Mouse (Mus musculus): Measurements from ENCODE around the gene Scaf8. TPM values are rescaled to one million over a fixed set of nuclear protein-coding genes. Genes with fewer than 3 reads are reported as not detected.
"Not testable (repeated sequence)": the region's sequence is repeated elsewhere in the genome, so short reads cannot be mapped to it uniquely, and the experiment has no call there.

Scaf8 gene
- polyA plus RNA-seq, 1 experiment from 2014 or later, result 27.7 TPM

GRCm38 (mm10) chr17:3104154-3104931 is 10.4 kb upstream of the Scaf8 start:
- Histone ChIP-seq H3K4me3 (ENCODE audit: low read depth, low read length) (no peak overlapping the region), H3K27me3 (ENCODE audit: control insufficient read depth, insufficient read depth, low read length) (no peaks in the 10 kb centered on the region), H3K4me2 (ENCODE audit: low read depth, low read length, severe bottlenecking) (no peak overlapping the region), H3K9ac (ENCODE audit: low read length) (no peak overlapping the region), H3K4me1 (replicated peaks; ENCODE audit: control insufficient read depth, insufficient read depth, low read length) (no peaks in the 10 kb centered on the region), H3K27ac (ENCODE audit: low read depth, low read length) (no peak overlapping the region), H3K9me3 (ENCODE audit: control insufficient read depth, low read length) (no peaks in the 10 kb centered on the region), H3K36me3 (ENCODE audit: control insufficient read depth, insufficient read depth, low read length) (no peaks in the 10 kb centered on the region)
- no peak for ATAC-seq (replicated peaks; ENCODE audit: low FRiP score)
- no peak for DNase-seq (ENCODE audit: low spot score)
- 88% methylated on average over 6 of the region's 6 CpGs for WGBS

GRCm38 (mm10) chr17:3105022-3105421 is 9.8 kb upstream of the Scaf8 start:
- H3K4me3 ChIP-seq (ENCODE audit: low read depth, low read length), result no peak overlapping the region
- no peak for DNase-seq (ENCODE audit: low spot score)
- H3K9ac ChIP-seq (ENCODE audit: low read length), result no peak overlapping the region
- no peak overlapping the region for H3K27ac ChIP-seq (ENCODE audit: low read depth, low read length)
- 85% methylated on average over 1 of the region's 1 CpGs for WGBS
- ATAC-seq (replicated peaks; ENCODE audit: low FRiP score), result no peak
- no peaks in the 10 kb centered on the region for H3K9me3 ChIP-seq (ENCODE audit: control insufficient read depth, low read length)
- H3K27me3 ChIP-seq (ENCODE audit: control insufficient read depth, insufficient read depth, low read length), result no peaks in the 10 kb centered on the region
- H3K4me1 ChIP-seq (replicated peaks; ENCODE audit: control insufficient read depth, insufficient read depth, low read length), result no peaks in the 10 kb centered on the region
- no peaks in the 10 kb centered on the region for H3K36me3 ChIP-seq (ENCODE audit: control insufficient read depth, insufficient read depth, low read length)
- no peak overlapping the region for H3K4me2 ChIP-seq (ENCODE audit: low read depth, low read length, severe bottlenecking)

- no peak for ATAC-seq (replicated peaks; ENCODE audit: low FRiP score)
- Histone ChIP-seq H3K36me3 (ENCODE audit: control insufficient read depth, insufficient read depth, low read length) (no peaks in the 10 kb centered on the region), H3K4me3 (ENCODE audit: low read depth, low read length) (peak overlapping the region; percentile 95), H3K9me3 (ENCODE audit: control insufficient read depth, low read length) (no peaks in the 10 kb centered on the region), H3K27me3 (ENCODE audit: control insufficient read depth, insufficient read depth, low read length) (no peaks in the 10 kb centered on the region), H3K27ac (ENCODE audit: low read depth, low read length) (peak overlapping the region; percentile 99), H3K9ac (ENCODE audit: low read length) (peak overlapping the region; percentile 95), H3K4me1 (replicated peaks; ENCODE audit: control insufficient read depth, insufficient read depth, low read length) (peaks cover 7% of the 10 kb centered on the region; the same call in 1 of the 2 replicates), H3K4me2 (ENCODE audit: low read depth, low read length, severe bottlenecking) (peak overlapping the region; percentile 68)
- WGBS, result 5% methylated on average over 16 of the region's 16 CpGs
- no peak for DNase-seq (ENCODE audit: low spot score)
These were observed 925 bp upstream of the Scaf8 start for GRCm38 (mm10) chr17:3113737-3114357.

GRCm38 (mm10) chr17:3114358-3114719 is 433 bp upstream of the Scaf8 start:
- Histone ChIP-seq H3K36me3 (ENCODE audit: control insufficient read depth, insufficient read depth, low read length) (no peaks in the 10 kb centered on the region), H3K9me3 (ENCODE audit: control insufficient read depth, low read length) (no peaks in the 10 kb centered on the region), H3K4me3 (ENCODE audit: low read depth, low read length) (peak overlapping the region; percentile 95), H3K27ac (ENCODE audit: low read depth, low read length) (peak overlapping the region; percentile 99), H3K4me1 (replicated peaks; ENCODE audit: control insufficient read depth, insufficient read depth, low read length) (peaks cover 7% of the 10 kb centered on the region; the same call in 1 of the 2 replicates), H3K9ac (ENCODE audit: low read length) (peak overlapping the region; percentile 95), H3K27me3 (ENCODE audit: control insufficient read depth, insufficient read depth, low read length) (no peaks in the 10 kb centered on the region), H3K4me2 (ENCODE audit: low read depth, low read length, severe bottlenecking) (peak overlapping the region; percentile 68)
- ATAC-seq (replicated peaks; ENCODE audit: low FRiP score) (peak; percentile 82), DNase-seq (ENCODE audit: low spot score) (no peak)
- under 1% methylated on average over 31 of the region's 31 CpGs for WGBS

GRCm38 (mm10) chr17:3115380-3115974 is 705 bp downstream of the Scaf8 start:
- H3K9ac ChIP-seq (ENCODE audit: low read length), result peak overlapping the region; percentile 95
- H3K4me2 ChIP-seq (ENCODE audit: low read depth, low read length, severe bottlenecking), result peak overlapping the region; percentile 54
- H3K4me3 ChIP-seq (ENCODE audit: low read depth, low read length), result peak overlapping the region; percentile 95
- peak; percentile 68 for ATAC-seq (replicated peaks; ENCODE audit: low FRiP score)
- no peaks in the 10 kb centered on the region for H3K36me3 ChIP-seq (ENCODE audit: control insufficient read depth, insufficient read depth, low read length)
- DNase-seq (ENCODE audit: low spot score), result peak; percentile 79
- peak overlapping the region; percentile 99 for H3K27ac ChIP-seq (ENCODE audit: low read depth, low read length)
- no peaks in the 10 kb centered on the region for H3K9me3 ChIP-seq (ENCODE audit: control insufficient read depth, low read length)
- no peaks in the 10 kb centered on the region for H3K27me3 ChIP-seq (ENCODE audit: control insufficient read depth, insufficient read depth, low read length)
- WGBS, result under 1% methylated on average over 45 of the region's 47 CpGs
- H3K4me1 ChIP-seq (replicated peaks; ENCODE audit: control insufficient read depth, insufficient read depth, low read length), result peaks cover 7% of the 10 kb centered on the region; the same call in 1 of the 2 replicates

GRCm38 (mm10) chr17:3120949-3121348 is 6.2 kb downstream of the Scaf8 start:
- H3K4me1 ChIP-seq (replicated peaks; ENCODE audit: control insufficient read depth, insufficient read depth, low read length); H3K4me2 ChIP-seq (ENCODE audit: low read depth, low read length, severe bottlenecking); H3K27me3 ChIP-seq (ENCODE audit: control insufficient read depth, insufficient read depth, low read length); H3K9ac ChIP-seq (ENCODE audit: low read length); ATAC-seq (replicated peaks; ENCODE audit: low FRiP score); DNase-seq (ENCODE audit: low spot score); H3K27ac ChIP-seq (ENCODE audit: low read depth, low read length); H3K4me3 ChIP-seq (ENCODE audit: low read depth, low read length); H3K36me3 ChIP-seq (ENCODE audit: control insufficient read depth, insufficient read depth, low read length); H3K9me3 ChIP-seq (ENCODE audit: control insufficient read depth, low read length): not testable (repeated sequence)
- 87% methylated on average over 8 of the region's 8 CpGs for WGBS

- WGBS, result 88% methylated on average over 1 of the region's 1 CpGs
- not testable (repeated sequence) for H3K4me3 ChIP-seq (ENCODE audit: low read depth, low read length); DNase-seq (ENCODE audit: low spot score); H3K9ac ChIP-seq (ENCODE audit: low read length); ATAC-seq (replicated peaks; ENCODE audit: low FRiP score); H3K36me3 ChIP-seq (ENCODE audit: control insufficient read depth, insufficient read depth, low read length); H3K9me3 ChIP-seq (ENCODE audit: control insufficient read depth, low read length); H3K4me2 ChIP-seq (ENCODE audit: low read depth, low read length, severe bottlenecking); H3K4me1 ChIP-seq (replicated peaks; ENCODE audit: control insufficient read depth, insufficient read depth, low read length); H3K27me3 ChIP-seq (ENCODE audit: control insufficient read depth, insufficient read depth, low read length); H3K27ac ChIP-seq (ENCODE audit: low read depth, low read length)
These were observed 8.8 kb downstream of the Scaf8 start for GRCm38 (mm10) chr17:3123581-3123980.

GRCm38 (mm10) chr17:3128716-3129115 is 13.9 kb downstream of the Scaf8 start:
- Histone ChIP-seq H3K27ac (ENCODE audit: low read depth, low read length) (no peak overlapping the region), H3K27me3 (ENCODE audit: control insufficient read depth, insufficient read depth, low read length) (no peaks in the 10 kb centered on the region), H3K4me2 (ENCODE audit: low read depth, low read length, severe bottlenecking) (no peak overlapping the region), H3K9ac (ENCODE audit: low read length) (no peak overlapping the region), H3K9me3 (ENCODE audit: control insufficient read depth, low read length) (no peaks in the 10 kb centered on the region), H3K36me3 (ENCODE audit: control insufficient read depth, insufficient read depth, low read length) (no peaks in the 10 kb centered on the region), H3K4me3 (ENCODE audit: low read depth, low read length) (no peak overlapping the region), H3K4me1 (replicated peaks; ENCODE audit: control insufficient read depth, insufficient read depth, low read length) (no peaks in the 10 kb centered on the region)
- WGBS, result 92% methylated on average over 1 of the region's 1 CpGs
- ATAC-seq (replicated peaks; ENCODE audit: low FRiP score), result no peak
- no peak for DNase-seq (ENCODE audit: low spot score)

Data from forebrain, embryonic 11.5 days (tissue).